Mouse (Mus musculus) layer of hippocampus, adult 11-12 months (tissue): Measurements from ENCODE around the gene Gm10320.

Experiments used
- DNase-seq: peaks from one replicate; pipeline ENCODE4 v3.0.0; 2022; ENCODE audit warnings: low spot score

The Gm10320 gene

GRCm38 (mm10) chr13:98502813-98503341 lies 11.1 kb upstream of the Gm10320 start:
- no peak for DNase-seq

- no peak for DNase-seq
Observed at GRCm38 (mm10) chr13:98502236-98502812, 10.5 kb upstream of the Gm10320 start.

DNA sequence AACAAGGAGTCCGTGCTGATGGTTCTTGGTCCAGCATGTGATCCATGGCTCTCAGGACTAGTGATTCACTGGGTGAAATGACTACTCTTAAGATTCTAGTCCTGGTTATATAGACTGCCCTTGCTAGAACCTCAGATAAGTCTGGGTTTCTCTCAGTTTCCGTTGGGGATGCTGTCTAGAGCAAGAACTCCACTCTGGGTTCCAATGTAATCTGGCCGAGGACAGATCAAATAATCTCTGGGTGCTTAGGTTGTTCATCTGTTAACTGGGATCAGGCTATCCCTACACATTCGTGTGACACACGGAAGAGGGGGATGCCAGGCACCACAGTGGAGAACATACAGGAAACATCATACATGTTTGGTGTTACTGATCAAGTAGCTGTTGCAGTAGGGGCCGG lies 9.5 kb upstream of the Gm10320 start:
- DNase-seq: no peak

DNA sequence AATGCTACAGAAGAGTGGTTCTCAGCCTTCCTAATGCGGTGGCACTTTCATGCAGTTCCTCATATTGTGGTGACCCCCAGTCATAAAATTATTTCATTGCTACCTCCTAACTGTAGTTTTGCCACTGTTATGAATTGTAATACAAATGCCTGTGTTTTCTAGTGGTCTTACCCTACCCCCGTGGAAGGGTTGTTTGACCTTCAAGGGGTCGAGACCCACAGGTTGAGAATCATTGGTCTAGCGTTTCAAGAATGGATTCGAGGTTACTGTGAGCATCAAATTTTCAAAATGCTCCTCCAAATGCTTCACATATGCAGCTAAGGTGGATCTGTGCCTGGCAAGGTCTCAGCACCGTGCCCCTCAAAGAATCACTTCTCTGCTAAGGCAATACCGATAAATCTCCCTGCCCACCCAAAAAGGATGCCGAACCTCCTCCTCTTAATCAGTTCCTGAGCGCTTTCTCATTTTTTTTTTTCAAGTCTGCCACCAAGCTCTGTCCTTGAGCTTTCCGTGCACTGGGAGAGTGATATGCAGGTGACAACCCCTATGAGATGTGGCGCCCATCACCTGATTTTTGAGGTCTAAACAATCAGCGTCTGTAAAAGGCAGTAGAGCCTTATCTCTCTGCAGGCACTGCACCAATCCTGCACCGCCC lies 8.8 kb upstream of the Gm10320 start:
- DNase-seq: no peak

DNA sequence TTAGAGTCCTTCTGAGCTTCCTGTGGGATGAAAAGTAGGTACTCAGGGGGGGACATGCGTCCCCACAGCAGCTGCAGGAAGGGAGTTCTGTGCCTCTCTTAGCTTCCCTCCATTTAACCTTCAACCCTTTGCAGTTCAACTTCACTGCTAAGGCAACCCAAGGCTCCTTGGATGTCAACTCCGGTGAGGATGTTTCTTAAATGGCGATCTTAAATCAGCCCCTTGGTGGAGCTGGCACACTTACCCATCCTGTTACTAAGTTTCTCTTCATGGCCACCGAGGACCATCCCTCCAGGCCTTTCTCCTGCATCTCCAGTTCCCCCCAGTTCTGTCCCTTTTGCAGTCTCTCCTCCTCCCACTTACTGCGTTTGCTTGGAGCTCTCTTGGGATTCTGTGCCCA lies 6.8 kb upstream of the Gm10320 start:
- no peak for DNase-seq

DNA sequence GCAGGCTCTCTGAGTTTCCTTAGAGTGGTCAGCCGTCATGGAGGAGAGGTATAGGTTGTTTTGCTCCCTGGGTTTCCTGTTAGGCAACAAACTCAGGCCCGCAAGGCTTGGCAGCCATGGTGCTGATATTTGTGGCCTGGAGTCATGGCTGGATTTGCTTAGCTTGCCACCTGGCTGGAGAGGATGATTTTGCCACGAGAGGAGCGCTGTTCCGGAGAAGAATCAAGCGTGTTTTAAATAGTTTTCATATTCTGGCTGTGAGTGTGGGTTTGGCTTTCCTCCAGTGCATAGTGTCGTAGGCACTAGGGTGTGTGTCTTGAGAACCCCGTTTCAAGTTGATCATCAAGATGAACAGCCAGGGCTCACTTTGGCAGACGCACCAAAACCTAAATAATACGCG lies 6.3 kb upstream of the Gm10320 start:
- no peak for DNase-seq

DNA sequence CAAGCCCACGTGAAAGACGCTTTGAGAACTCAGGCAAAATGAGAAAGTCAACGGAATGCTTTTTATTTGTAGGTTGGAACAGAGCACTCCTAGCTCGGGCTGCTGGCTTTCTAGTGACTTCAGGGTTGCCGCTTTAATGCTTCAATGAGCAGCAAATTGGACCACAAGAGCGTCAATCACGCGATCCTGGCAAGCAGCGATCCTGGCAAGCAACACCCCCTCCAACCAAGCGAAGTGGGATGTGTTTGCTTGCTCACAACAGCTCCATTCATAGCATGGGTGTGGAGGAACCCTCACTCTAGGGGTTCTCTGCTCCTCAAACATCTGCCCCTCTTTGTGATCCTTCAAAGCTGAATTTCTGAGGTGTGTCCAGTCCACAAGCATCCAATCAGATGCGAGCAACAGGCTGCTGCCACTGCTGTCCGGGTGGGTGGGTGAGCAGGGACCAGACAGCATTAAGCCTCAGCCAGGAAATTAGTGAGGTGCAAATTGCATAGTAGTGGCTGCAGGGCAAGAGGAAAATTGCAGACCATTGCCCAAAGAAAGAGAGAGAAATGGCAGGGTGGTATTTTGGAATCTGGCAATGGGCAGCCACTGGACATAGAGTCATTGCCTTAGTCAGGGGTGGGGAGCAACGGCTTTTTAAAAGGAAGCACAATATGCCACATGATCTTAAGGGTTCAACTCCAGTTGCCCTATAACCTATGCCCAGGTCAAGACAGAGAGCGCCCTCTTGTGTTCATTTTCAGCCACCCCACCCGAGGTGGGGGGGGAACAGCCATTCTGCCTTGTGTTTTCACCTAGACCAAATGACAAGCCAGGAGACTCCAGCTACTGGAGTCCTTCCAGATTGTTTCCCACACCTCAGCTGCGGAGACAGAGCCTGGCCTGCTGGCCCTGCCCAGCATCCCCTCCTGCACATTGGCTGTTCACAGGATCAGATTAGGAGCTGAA lies 5.4 kb upstream of the Gm10320 start:
- peak; percentile 20 for DNase-seq

DNA sequence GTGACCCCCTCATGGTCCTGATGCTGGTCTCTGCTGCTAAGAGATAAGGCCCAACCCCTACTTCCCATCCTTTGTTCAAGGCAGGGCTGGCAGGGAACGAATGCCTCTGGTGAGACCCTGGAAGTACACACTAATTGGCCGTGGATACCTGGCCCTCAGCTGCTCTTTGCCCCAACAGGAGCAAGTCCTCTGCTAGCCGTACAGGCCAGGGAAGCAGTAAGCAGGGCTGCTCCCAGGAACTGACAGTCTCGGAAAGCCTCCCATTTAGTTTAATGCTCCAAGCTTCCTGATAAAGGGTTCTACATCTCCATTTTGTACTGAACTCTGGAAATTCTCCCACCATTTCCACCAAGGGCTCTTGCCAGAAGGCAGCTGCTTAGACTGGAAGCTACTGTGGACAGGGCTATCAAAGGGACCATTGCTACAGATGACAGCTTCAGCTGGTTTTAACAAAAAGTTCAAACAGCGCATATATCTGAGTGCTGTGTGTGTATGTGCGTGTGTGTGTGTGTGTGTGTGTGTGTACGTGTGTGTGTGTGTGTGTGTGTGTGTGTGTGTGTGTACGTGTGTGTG lies 2.8 kb upstream of the Gm10320 start:
- DNase-seq: no peak

DNA sequence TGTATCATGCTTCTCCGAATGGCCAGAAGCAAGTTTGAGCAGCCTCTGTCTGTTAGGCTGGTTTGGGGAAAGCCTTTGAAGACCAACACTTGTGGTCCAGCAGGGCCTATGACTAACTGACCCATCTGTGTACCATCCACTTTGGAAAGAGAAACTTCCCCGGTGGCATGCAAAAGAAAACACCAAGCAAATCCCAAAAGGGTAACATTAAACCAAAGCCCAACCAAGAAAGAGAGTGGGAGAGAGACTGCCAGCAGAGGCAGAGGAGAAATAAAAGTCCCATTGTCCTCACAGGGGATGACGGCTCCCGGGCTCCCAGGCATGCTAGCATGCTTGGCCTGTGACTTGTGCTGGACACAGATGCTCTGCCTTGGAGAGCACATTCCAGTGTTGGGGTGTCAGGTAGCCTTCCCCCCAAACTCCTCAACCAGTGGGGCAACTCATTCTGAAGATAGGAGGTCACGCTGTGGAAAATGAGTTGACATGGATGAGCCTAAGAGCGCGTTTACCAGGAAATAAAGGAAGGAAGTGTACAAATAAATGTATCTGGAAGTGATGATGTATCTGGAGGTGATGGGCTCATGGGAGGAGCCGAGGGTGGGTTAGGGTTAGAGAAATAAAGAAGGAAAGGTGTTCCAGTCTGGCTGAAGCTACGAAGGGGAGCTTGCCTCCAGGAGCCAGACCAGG lies 911 bp upstream of the Gm10320 start:
- DNase-seq: no peak

DNA sequence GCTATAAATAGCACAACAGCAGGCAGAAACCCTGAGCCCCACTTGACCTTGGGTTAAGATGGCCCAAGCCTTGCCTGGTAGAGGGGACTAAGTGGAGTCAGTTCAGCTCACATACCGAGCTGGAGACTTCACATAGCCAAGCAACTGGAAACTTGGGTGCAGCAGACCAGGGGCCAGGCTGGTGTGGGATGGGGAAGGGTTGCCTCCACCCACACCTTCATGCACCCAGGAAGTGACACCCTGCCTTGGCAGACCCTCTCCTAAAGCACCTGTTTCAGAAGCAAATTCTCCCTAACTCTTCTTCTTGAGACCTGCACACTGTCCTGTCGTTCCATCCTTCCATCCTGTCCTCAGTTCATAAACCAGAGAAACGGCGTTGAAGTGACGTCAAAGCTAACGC lies 5.1 kb downstream of the Gm10320 start:
- DNase-seq: no peak

GRCm38 (mm10) chr13:98486161-98486560 lies 5.6 kb downstream of the Gm10320 start:
- no peak for DNase-seq

DNA sequence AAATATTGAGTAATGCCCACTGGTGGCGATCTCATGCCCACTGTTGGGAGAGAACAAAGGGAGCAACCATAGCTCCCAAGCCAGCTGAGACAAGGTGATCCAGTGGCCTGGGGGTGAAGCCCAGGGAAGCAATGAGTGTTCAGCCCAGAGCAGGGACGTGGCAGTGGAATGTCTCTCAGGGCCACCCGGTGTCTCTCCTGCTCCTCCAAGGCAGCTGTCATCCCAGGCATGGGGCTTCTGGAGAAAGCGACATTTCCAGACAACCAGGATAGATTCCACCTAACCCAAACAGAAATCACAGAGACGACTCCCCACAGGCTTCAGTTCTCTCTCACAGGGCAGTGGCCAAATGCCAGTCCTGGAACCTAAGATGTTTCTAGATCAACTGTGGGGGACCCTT lies 6.4 kb downstream of the Gm10320 start:
- no peak for DNase-seq

GRCm38 (mm10) chr13:98477991-98478390 lies 13.8 kb downstream of the Gm10320 start:
- DNase-seq: no peak

- no peak for DNase-seq
Observed at GRCm38 (mm10) chr13:98476839-98477495, 14.8 kb downstream of the Gm10320 start.

GRCm38 (mm10) chr13:98476175-98476838 lies 15.5 kb downstream of the Gm10320 start:
- DNase-seq: peak; percentile 12

DNA sequence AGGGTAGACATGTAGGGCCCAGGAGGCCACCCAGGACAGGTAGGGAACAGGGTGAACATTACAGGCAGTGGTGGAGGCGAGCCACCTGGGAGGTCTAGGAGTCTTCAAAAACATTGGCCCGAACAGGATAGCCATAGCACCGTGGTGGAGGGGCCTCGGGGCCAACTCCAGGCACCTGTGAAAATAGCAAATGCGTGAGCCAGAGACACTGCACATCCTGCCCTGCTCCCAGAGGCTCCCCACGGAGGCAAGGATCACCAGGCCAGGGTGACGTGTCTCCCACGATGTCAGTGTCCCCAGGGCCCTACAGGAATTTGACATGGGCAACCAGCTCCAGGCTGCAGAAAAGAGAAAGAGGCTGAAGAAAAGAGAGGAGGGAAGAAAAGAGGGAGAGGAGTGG lies 16.1 kb downstream of the Gm10320 start:
- DNase-seq: no peak

GRCm38 (mm10) chr13:98473034-98473433 lies 18.8 kb downstream of the Gm10320 start:
- no peak for DNase-seq

DNA sequence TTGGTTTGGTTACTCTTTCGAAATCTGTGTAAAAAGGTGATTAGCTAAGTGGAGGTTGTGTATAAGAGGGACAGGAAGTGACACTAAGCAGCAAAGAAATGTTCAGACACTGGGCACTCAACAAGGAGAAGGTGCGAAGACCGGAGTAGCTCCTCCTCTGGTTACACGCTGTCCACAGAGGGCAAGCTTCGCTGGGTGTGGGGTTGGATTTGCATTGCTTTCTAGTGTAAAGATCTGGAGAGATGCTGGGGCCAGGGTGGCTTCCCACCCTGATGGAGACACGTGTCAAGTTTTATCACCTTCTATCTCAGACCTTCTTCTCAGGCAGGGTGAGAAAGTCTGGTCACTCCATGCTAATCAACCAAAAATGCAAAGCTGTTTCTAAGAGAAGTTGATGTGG lies 20.0 kb downstream of the Gm10320 start:
- no peak for DNase-seq

DNA sequence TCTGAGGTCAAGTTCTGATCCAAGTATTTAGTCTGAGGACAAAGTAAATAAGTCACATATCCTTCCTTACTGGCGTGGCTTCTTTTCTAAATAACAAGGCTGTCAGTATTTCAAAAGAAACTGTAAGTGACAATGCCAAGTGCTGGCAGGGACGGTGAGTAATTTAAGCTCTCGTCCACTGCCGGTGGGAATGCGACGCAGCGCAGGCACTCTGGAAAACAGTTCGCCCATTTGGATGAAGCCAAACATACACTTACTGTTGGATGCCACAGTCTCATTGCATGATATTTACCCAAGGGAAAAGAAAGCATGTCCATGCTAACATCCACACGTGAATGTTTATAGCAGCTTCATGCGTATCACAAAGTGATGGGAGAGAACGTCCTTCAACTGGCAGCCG lies 21.5 kb downstream of the Gm10320 start:
- DNase-seq: no peak

DNA sequence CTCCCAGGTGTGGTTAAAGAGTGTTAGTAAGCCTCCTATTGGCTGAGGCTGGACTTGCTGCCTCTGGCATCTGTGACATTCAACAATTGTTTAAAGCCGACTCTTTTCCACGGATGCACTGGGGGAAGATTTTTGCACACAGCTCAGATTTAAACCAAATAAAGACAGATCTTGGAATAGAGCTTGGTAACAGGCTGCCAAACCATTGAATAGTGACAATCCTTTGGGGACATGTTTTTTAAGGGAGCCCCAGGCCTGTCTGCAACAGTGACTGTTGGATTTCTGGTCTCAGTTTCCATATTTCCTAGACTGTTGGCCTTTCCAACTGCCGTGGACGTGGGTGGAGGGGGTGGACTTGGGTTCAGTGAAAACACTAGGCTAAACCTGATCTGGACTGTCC lies 21.9 kb downstream of the Gm10320 start:
- DNase-seq: peak; percentile 23

DNA sequence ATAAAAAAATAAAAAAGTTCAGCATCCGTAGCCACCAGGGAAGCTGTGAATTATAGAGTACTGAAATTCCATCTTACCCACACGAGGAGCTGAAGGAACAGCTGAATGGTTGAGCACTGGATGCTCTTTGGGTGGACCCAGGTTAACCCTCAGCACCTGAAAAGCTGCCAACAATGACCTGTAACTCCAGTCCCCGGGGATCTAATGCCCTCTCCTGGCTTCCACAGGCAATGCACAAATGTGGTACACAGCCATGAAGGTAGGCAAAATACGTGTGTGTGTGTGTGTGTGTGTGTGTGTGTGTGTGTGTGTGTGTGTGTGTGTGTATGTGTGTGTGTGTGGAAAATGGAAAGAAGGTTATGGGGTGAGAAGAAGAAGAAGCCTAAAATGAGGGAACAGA lies 30.3 kb downstream of the Gm10320 start:
- DNase-seq: no peak
